ENCODE assay signal across 27 mouse cellular contexts in genomic region chr5:9166366-9166765, GRCm38 (mm10).
"Had no signal": no experiment of that assay in that cellular context is flagged by ENCODE, and none has a peak within 500 bp of the region (broad histone marks: within the 10 kb centered on the region; RNA-seq: fewer than 3 reads in every experiment).

No protein-coding gene starts in this region.

- H3K9me3 ChIP-seq: heart, embryonic 13.5 days; heart, embryonic 15.5 days; hindbrain, embryonic 10.5 days; hindbrain, embryonic 12.5 days; intestine, embryonic 15.5 days; limb, embryonic 10.5 days; limb, embryonic 12.5 days; liver, embryonic 13.5 days; liver, embryonic 15.5 days had no signal

- DNase-seq: gastrocnemius, postnatal 14 days; gastrocnemius, postnatal 36 days; heart, adult 11 months; heart, adult 2 months; heart, postnatal 4 days; kidney, adult 18-20 months; kidney, adult 8-10 months; kidney, postnatal 14 days; kidney, postnatal 36 days; layer of hippocampus, adult 9-11 months; liver; liver, embryonic 13.5 days had no signal

- H3K27me3 ChIP-seq: heart, embryonic 13.5 days; heart, embryonic 15.5 days; hindbrain, embryonic 12.5 days; intestine, embryonic 15.5 days; limb, embryonic 12.5 days; liver, embryonic 13.5 days; liver, embryonic 15.5 days had no signal

- ATAC-seq: hindbrain, embryonic 16.5 days; inflammation-experienced regulatory T-cells, adult 6 months; intestine, embryonic 15.5 days; intestine, postnatal 0 days had no signal

- H3K9ac ChIP-seq: heart, embryonic 13.5 days; heart, embryonic 15.5 days; hindbrain, embryonic 12.5 days; hindbrain, embryonic 14.5 days; intestine, embryonic 15.5 days; limb, embryonic 12.5 days; liver, embryonic 13.5 days; liver, embryonic 15.5 days had no signal

- H3K4me2 ChIP-seq: heart, embryonic 11.5 days; heart, embryonic 13.5 days; heart, embryonic 15.5 days; hindbrain, embryonic 12.5 days; hindbrain, embryonic 14.5 days; intestine, embryonic 15.5 days; limb, embryonic 12.5 days; liver, embryonic 13.5 days; liver, embryonic 15.5 days had no signal

- H3K36me3 ChIP-seq: heart, embryonic 13.5 days; heart, embryonic 15.5 days; hindbrain, embryonic 10.5 days; hindbrain, embryonic 12.5 days; intestine, embryonic 15.5 days; limb, embryonic 10.5 days; limb, embryonic 12.5 days; liver, embryonic 13.5 days; liver, embryonic 15.5 days had no signal

- H3K27ac ChIP-seq: heart, adult 2 months; heart, embryonic 13.5 days; heart, embryonic 15.5 days; hindbrain, embryonic 10.5 days; hindbrain, embryonic 12.5 days; hindbrain, embryonic 14.5 days; intestine, embryonic 15.5 days; kidney, postnatal 0 days; left cerebral cortex, adult 2 months; limb, embryonic 10.5 days; limb, embryonic 12.5 days; liver, embryonic 13.5 days; liver, embryonic 15.5 days had no signal

- H3K4me3 ChIP-seq: heart, adult 2 months; heart, embryonic 13.5 days; heart, embryonic 15.5 days; hindbrain, embryonic 10.5 days; hindbrain, embryonic 12.5 days; intestine, embryonic 15.5 days; left cerebral cortex, adult 2 months; limb, embryonic 10.5 days; limb, embryonic 12.5 days; liver, embryonic 13.5 days; liver, embryonic 15.5 days had no signal

- H3K4me1 ChIP-seq: intestine, embryonic 15.5 days had no signal
